Mouse (Mus musculus) spleen, adult 2 months (tissue): Measurements from ENCODE around the gene Brix1.

Source experiments
- CTCF ChIP-seq: fragments of 200-500 bp; IDR thresholded peaks from 2 replicates; pipeline ENCODE4 v1.5.1; 2011; ENCODE audit warnings: mild to moderate bottlenecking, inconsistent platforms; ENCODE audit not compliant: insufficient read depth, insufficient read length, insufficient replicate concordance; ENCODE audit errors: extremely low read depth
- POLR2A ChIP-seq: fragments of 200-500 bp; IDR thresholded peaks from 2 replicates; pipeline ENCODE4 v1.6.1; 2011; ENCODE audit warnings: low read depth, low read length, inconsistent platforms

- TF ChIP-seq POLR2A (no peak), CTCF (no peak)
Observed at GRCm38 (mm10) chr15:10534591-10534990, 48.8 kb upstream of the Brix1 start.
